Mouse (Mus musculus): Measurements from ENCODE around the gene Sun2. TPM values are rescaled to one million over a fixed set of nuclear protein-coding genes. Genes with fewer than 3 reads are reported as not detected.

Gene Sun2
- polyA plus RNA-seq, 1 experiment from 2014 or later: 6.0 TPM

DNA sequence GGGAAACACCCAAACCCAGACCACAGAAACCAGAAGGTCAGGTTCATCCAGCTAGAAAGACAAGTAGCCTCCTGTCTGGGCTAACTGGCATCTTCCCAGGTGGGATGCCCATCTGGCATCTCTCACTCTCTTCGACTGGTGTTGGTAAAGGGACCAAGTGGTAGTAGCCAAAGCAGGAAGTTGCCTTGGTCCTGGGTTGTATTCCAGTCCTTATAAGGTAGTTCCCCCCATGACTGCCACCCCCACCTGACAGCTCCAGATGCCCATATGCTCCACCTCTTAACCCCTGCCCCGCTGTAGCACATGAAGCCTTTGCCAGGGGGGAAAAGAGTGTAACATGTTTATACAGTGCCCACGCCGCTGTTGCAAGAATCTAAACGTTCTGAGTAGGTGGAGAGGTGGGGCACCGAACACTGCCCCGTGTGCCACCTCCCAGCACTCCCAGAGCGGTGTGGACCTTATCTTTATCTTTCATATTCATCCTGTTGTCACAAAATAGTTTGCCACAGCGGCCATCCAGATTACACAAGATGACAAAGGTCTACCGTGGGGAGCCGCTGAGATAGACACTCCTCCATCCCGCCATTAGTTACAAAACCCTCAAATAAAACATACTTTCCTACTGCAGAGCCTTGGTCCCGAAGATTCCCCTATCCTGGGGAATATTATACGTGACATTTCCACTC, 1.0 kb downstream of the Sun2 start:
- peak overlapping the region; percentile 92 for H3K4me2 ChIP-seq
- no peaks in the 10 kb centered on the region for H3K9me3 ChIP-seq
- H3K36me3 ChIP-seq: peaks cover 33% of the 10 kb centered on the region
- ATAC-seq (ENCODE audit: insufficient number of reproducible peaks, low FRiP score, low TSS enrichment, low read depth): no peak
- no peaks in the 10 kb centered on the region for H3K27me3 ChIP-seq
- peak overlapping the region; percentile 89 for H3K9ac ChIP-seq
- H3K27ac ChIP-seq: peak overlapping the region; percentile 61
- H3K4me3 ChIP-seq: peak overlapping the region; percentile 93
- WGBS: 19% methylated on average over 14 of the region's 14 CpGs
- H3K4me1 ChIP-seq: peaks cover 50% of the 10 kb centered on the region

DNA sequence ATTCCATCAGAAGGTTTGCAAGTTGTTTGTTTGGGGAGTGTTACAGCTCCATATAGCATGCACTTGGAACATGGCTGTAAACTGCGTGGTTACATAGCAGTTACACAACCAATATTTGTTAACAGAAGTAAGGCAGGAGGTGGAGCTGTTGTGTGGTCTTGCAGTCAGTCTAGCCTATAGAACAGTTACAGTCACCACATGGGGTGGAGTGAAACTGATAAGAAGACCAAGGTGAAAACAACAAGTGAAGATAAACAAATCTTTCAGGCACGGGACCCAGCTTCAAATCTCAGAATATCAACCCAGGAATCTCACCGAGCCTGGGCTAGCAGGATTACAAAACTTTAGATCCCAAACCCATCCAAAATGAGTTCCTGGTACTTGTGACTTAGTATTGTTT, 1.6 kb downstream of the Sun2 start:
- Histone ChIP-seq H3K27me3 (no peaks in the 10 kb centered on the region), H3K9me3 (no peaks in the 10 kb centered on the region), H3K4me1 (peaks cover 49% of the 10 kb centered on the region), H3K4me3 (peak overlapping the region; percentile 93; the same call in 1 of the 2 replicates), H3K4me2 (peak overlapping the region; percentile 92), H3K36me3 (peaks cover 37% of the 10 kb centered on the region), H3K27ac (no peak overlapping the region), H3K9ac (no peak overlapping the region)
- no peak for ATAC-seq (ENCODE audit: insufficient number of reproducible peaks, low FRiP score, low TSS enrichment, low read depth)
- 73% methylated on average over 3 of the region's 3 CpGs for WGBS

DNA sequence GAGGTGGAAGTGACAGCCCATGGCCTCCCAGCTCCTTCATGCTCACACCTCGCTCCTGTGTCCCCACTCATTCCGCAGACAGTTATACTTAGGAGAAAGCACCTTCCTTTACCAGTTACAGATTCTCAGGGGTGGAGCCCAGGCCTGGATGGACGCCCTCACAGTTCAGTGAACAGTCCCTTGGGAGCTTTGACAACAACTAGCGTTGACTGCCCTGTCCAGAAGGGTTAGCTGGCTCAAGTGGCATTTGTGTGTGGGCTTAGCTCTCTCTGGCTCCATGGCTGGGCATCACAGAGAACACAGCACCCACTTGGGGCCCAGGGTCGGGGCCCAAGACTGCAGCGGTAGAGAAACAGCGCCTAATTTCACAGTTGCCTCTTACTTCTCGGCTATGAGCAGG, 8.0 kb downstream of the Sun2 start:
- no peak overlapping the region for H3K9ac ChIP-seq
- no peaks in the 10 kb centered on the region for H3K27me3 ChIP-seq
- no peak overlapping the region for H3K4me3 ChIP-seq
- H3K27ac ChIP-seq: peak overlapping the region; percentile 12; the same call in 1 of the 2 replicates
- peaks cover 87% of the 10 kb centered on the region for H3K36me3 ChIP-seq
- 80% methylated on average over 8 of the region's 8 CpGs for WGBS
- H3K9me3 ChIP-seq: no peaks in the 10 kb centered on the region
- peaks cover 15% of the 10 kb centered on the region for H3K4me1 ChIP-seq
- no peak for ATAC-seq (ENCODE audit: insufficient number of reproducible peaks, low FRiP score, low TSS enrichment, low read depth)
- H3K4me2 ChIP-seq: no peak overlapping the region

DNA sequence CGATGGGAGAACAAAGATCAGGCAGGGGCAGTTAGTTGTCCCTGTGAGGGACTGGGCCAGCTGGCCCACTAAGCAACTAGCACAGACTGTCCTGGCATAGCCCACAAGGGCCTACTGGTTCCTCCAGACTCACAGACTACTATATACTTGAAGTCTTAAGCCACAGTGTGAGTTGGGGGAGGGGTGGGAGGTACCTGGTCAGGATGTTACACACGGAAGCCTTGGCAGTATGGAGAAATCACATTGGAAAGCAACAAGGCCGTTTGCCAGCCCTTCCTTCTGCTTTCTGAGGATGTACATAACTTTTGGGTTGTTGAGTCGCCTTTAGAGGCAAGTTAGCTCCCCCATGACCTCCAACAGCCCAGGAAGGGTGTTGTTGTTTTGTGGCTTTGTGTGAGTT, 8.7 kb downstream of the Sun2 start:
- Histone ChIP-seq H3K9me3 (no peaks in the 10 kb centered on the region), H3K4me1 (peaks cover 9% of the 10 kb centered on the region; the same call in 1 of the 2 replicates), H3K36me3 (peaks cover 89% of the 10 kb centered on the region), H3K9ac (no peak overlapping the region), H3K4me2 (no peak overlapping the region), H3K4me3 (no peak overlapping the region), H3K27ac (no peak overlapping the region), H3K27me3 (no peaks in the 10 kb centered on the region)
- WGBS: 68% methylated on average over 4 of the region's 4 CpGs
- no peak for ATAC-seq (ENCODE audit: insufficient number of reproducible peaks, low FRiP score, low TSS enrichment, low read depth)

DNA sequence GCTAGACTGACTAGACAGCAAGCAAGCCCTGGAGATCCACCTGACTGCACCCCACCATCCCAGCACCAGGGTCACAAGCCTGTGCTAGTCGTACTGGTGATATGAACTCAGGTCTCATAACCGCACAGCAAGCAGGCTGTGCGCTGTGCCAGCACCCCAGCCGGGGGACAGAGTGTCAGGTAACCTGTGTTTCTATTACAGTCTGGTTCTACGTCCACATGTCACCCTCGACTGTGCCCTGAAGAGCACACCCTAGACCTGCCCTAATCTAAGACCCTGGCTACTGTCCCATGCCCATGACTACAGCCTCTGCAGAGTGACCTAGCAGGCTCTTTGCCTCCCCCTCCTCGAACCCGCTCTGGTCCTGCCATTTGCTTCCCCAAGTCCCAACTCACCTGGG, 9.1 kb downstream of the Sun2 start:
- ATAC-seq (ENCODE audit: insufficient number of reproducible peaks, low FRiP score, low TSS enrichment, low read depth): no peak
- Histone ChIP-seq H3K9ac (no peak overlapping the region), H3K27ac (no peak overlapping the region), H3K36me3 (peaks cover 89% of the 10 kb centered on the region), H3K4me3 (no peak overlapping the region), H3K9me3 (no peaks in the 10 kb centered on the region), H3K4me1 (peaks cover 7% of the 10 kb centered on the region; the same call in 1 of the 2 replicates), H3K4me2 (no peak overlapping the region), H3K27me3 (no peaks in the 10 kb centered on the region)
- 92% methylated on average over 8 of the region's 8 CpGs for WGBS

DNA sequence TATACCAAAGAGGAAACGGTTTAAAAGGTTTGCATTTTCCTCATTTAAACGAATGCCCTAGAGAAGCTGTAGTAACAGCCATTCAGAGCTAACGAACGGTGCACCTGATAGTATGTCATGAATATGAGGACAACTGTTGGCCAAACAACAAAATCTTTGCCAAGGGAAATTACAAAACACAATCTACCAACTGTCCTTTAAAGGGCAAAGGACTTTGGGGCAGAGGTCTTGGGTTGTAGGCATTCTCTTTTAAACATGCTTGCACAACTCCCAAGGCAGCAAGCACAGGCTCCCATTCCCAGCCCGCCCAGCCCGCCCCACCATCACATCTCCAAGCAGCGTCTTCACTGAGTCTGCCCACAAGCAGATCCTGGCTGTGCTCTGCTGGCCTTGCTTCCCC, 10.8 kb downstream of the Sun2 start:
- peaks cover 7% of the 10 kb centered on the region; the same call in 1 of the 2 replicates for H3K4me1 ChIP-seq
- H3K36me3 ChIP-seq: peaks cover 90% of the 10 kb centered on the region
- H3K4me2 ChIP-seq: no peak overlapping the region
- H3K27ac ChIP-seq: no peak overlapping the region
- no peak overlapping the region for H3K9ac ChIP-seq
- no peaks in the 10 kb centered on the region for H3K9me3 ChIP-seq
- H3K27me3 ChIP-seq: no peaks in the 10 kb centered on the region
- no peak for ATAC-seq (ENCODE audit: insufficient number of reproducible peaks, low FRiP score, low TSS enrichment, low read depth)
- H3K4me3 ChIP-seq: no peak overlapping the region
- WGBS: 82% methylated on average over 7 of the region's 7 CpGs

DNA sequence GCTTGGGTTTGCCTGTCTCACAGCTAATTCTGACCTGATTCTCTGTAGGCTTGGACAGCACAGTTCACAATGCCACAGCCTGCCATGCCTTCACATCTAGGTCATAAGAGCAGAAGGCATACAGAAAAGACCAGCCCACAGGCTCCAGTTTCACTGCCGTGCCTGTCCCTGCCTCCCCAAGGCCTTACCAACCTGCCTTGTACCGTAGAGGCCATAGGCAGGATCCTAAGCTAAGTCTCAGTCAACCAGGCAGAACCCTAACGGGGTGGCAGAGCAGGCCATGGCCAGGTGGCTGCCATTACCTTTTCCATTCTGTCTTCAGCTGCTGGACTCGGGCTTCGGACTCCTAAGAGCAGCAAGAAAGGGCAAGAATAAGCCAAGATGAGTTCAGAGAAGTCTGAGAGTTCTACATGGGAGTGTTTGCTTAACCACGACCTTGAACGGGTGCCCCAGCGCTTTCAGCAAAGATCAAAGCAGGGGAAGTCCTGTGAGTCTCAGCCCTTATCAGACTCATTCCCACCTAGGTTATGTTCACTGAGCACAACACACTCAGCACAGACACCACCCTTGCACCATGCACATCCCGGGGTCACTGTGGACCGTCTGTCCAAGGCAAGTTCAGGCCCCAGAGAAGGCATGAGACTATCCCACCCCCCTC, 13.5 kb downstream of the Sun2 start:
- Histone ChIP-seq H3K9ac (no peak overlapping the region), H3K27me3 (no peaks in the 10 kb centered on the region), H3K4me1 (no peaks in the 10 kb centered on the region), H3K4me3 (no peak overlapping the region), H3K27ac (no peak overlapping the region), H3K9me3 (no peaks in the 10 kb centered on the region), H3K4me2 (no peak overlapping the region), H3K36me3 (peaks cover 90% of the 10 kb centered on the region)
- WGBS: 84% methylated on average over 10 of the region's 10 CpGs
- no peak for ATAC-seq (ENCODE audit: insufficient number of reproducible peaks, low FRiP score, low TSS enrichment, low read depth)

DNA sequence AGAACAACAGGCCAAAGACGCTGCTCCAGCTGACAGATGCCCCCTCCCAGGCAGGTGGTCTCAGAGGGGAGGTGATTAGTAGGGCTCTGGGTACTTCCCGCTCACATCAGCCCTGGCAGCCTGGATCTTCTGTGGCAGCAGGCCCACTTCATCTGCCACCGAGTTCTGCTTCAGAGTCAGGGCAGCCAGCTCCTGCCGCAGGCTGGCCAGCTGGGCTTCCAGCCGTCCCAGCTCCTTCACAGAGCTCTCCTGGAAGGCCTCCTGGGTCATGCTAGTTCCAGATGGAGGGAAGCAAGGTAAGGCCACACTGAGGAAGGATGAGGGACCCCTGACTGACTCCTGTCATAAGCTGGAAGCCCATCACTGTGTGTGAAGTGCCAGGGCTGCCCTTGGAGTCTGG, 14.0 kb downstream of the Sun2 start:
- no peak overlapping the region for H3K27ac ChIP-seq
- no peak overlapping the region for H3K9ac ChIP-seq
- H3K4me3 ChIP-seq: no peak overlapping the region
- no peaks in the 10 kb centered on the region for H3K9me3 ChIP-seq
- H3K27me3 ChIP-seq: no peaks in the 10 kb centered on the region
- WGBS: 72% methylated on average over 5 of the region's 5 CpGs
- peaks cover 88% of the 10 kb centered on the region for H3K36me3 ChIP-seq
- H3K4me2 ChIP-seq: no peak overlapping the region
- no peaks in the 10 kb centered on the region for H3K4me1 ChIP-seq
- no peak for ATAC-seq (ENCODE audit: insufficient number of reproducible peaks, low FRiP score, low TSS enrichment, low read depth)

DNA sequence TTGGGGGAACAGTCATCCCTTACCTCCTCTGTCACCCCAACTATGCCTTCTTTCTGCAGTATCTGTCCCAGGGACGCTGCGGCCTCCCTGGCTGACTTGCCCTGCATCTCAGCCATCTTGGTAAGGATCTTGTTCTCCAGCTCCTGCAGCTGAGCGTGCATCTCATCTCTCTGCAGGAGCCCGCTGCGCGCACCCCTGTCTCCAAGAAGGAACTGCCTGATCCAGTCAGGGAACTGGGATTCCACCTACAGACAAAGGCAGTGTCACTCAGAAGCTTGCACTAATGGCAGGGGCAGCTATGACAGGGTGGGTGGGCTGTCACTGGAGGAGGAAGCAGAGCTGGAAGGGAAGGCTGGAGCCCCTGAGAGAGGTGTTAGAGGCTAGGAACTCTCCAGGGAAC, 14.5 kb downstream of the Sun2 start:
- H3K9ac ChIP-seq: no peak overlapping the region
- no peak overlapping the region for H3K4me2 ChIP-seq
- H3K9me3 ChIP-seq: no peaks in the 10 kb centered on the region
- H3K27ac ChIP-seq: no peak overlapping the region
- H3K36me3 ChIP-seq: peaks cover 84% of the 10 kb centered on the region
- no peaks in the 10 kb centered on the region for H3K27me3 ChIP-seq
- 95% methylated on average over 6 of the region's 6 CpGs for WGBS
- no peak for ATAC-seq (ENCODE audit: insufficient number of reproducible peaks, low FRiP score, low TSS enrichment, low read depth)
- H3K4me1 ChIP-seq: no peaks in the 10 kb centered on the region
- H3K4me3 ChIP-seq: no peak overlapping the region

DNA sequence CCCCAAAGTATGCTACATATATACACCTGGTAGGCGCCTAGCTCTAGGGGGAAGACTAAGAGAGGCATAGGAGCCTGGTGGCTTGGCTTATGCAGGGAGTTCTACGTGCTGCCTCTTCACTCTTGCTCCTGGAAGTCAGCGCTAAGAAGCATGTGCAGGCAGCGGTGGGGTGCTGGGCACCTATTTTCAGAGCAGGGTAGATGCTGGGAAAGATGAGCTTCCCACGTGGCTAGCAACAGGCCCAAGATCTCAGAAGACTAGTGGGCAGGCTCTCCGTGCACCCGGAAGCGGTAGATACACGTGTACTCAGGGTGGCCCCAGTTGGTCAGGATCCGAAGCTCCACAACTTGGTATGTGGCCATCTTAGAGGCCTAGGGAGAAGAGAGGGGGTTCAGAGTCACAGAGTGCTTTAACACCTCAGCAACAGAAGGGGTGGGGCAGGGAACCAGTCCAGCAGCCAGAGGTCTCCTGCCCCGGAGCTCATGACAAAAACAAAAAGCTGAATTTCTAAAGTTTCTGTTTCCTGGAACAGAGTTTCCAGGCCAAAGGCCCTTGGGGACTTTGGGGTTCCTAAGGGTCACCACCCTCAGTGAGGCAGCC, 17.0 kb downstream of the Sun2 start:
- Histone ChIP-seq H3K4me2 (no peak overlapping the region), H3K4me3 (no peak overlapping the region), H3K27ac (no peak overlapping the region), H3K9ac (no peak overlapping the region), H3K4me1 (no peaks in the 10 kb centered on the region), H3K27me3 (no peaks in the 10 kb centered on the region), H3K36me3 (peaks cover 80% of the 10 kb centered on the region), H3K9me3 (no peaks in the 10 kb centered on the region)
- ATAC-seq (ENCODE audit: insufficient number of reproducible peaks, low FRiP score, low TSS enrichment, low read depth): no peak
- 88% methylated on average over 11 of the region's 11 CpGs for WGBS

DNA sequence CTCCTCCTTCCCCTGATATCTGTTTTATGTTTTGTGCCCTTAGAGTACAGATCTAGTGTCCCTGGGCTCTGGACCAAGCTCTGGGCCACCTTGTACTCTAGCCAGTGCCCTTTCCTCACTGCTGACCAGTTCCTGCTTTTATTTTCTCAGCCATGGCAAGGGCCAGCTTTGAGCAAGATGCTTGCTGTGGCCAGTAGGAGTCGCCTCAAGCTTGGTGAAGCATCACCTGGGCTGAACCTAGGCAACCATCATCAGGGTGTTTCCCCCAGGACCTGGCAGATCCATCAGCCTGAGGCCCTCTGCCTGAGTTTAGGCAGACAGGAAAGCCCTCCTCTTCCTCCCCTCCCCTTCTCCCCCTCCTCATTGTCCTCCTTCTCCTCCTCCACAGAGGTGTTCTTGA, 18.9 kb downstream of the Sun2 start:
- no peak overlapping the region for H3K9ac ChIP-seq
- ATAC-seq (ENCODE audit: insufficient number of reproducible peaks, low FRiP score, low TSS enrichment, low read depth): no peak
- H3K27me3 ChIP-seq: no peaks in the 10 kb centered on the region
- no peak overlapping the region for H3K4me3 ChIP-seq
- H3K4me2 ChIP-seq: no peak overlapping the region
- H3K36me3 ChIP-seq: peaks cover 82% of the 10 kb centered on the region
- 40% methylated on average over 1 of the region's 1 CpGs for WGBS
- H3K27ac ChIP-seq: no peak overlapping the region
- no peaks in the 10 kb centered on the region for H3K4me1 ChIP-seq
- no peaks in the 10 kb centered on the region for H3K9me3 ChIP-seq

DNA sequence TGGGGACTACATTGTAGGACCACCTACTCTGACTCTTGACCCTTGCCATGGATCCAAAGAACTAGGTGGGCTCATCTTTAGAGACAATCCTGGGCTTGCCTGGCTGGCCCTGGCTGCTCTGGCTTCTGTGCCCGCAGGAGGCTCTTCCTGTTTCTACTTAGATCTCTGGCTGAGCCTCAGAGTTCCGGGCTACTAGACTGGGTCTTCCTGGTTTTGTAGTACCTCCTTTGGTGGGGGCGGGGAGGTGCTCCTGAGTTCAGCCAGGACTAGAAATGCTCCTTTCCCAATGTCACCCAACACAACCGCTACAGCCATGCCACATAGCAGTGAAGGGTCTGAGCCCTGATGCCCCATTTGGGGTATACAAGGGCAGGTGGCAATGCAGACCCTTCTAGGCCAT, 21.5 kb downstream of the Sun2 start:
- WGBS: 72% methylated on average over 4 of the region's 4 CpGs
- no peak for ATAC-seq (ENCODE audit: insufficient number of reproducible peaks, low FRiP score, low TSS enrichment, low read depth)
- Histone ChIP-seq H3K9me3 (no peaks in the 10 kb centered on the region), H3K27ac (no peak overlapping the region), H3K36me3 (peaks cover 80% of the 10 kb centered on the region), H3K4me1 (no peaks in the 10 kb centered on the region), H3K4me3 (no peak overlapping the region), H3K9ac (no peak overlapping the region), H3K4me2 (no peak overlapping the region), H3K27me3 (no peaks in the 10 kb centered on the region)
